Mouse (Mus musculus) heart, adult 9 months (tissue): ENCODE results near the gene Acadsb.

Experiments used
- DNase-seq, 2 experiments: peaks; one replicate each; pipeline ENCODE4 v3.0.0; 2022; ENCODE audit warnings: low spot score in 2 of 2

Acadsb gene

DNA sequence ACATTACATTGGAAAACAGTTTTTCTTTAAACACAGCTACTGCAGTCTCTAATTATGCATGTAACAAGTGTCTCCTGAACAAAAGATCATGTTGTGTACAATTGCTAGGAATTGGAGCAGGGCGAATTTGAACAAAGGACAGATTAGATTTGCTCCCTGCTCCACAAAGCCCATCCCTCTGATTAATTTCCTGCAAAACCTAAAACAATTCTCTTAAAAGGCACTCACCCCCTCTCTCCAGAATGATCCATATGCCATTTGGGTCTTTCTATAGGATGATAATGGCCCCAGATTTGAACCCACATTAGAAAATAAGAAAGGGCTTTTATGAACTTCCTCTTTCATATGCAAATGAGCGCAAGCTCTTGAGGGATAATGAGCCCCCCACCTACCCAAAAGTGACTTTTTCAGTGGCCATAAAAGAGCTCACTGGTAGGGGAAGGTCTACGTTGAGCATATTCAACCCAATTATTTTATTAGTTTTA lies 54.8 kb downstream of the Acadsb start:
- DNase-seq: no peak

DNA sequence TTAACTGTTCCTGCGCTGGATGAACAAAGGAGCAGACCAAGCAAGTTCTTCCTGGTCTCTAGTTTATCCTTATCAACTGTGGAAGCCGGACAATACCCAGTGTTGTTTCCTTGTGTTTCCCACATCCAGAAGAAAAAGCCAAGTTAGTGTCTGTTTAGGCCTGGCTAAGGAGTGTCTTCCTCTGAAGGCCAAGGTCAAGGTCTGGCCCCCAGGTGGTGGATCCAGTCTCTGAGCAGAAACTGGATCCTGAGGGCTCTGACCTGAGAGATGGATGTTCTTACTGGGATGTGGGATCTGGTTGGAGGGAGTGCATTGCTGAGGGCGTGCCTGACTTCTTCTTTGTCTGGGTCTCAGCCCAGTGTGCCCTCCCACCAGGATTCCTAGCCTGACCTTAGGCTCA lies 55.3 kb downstream of the Acadsb start:
- DNase-seq: no peak

DNA sequence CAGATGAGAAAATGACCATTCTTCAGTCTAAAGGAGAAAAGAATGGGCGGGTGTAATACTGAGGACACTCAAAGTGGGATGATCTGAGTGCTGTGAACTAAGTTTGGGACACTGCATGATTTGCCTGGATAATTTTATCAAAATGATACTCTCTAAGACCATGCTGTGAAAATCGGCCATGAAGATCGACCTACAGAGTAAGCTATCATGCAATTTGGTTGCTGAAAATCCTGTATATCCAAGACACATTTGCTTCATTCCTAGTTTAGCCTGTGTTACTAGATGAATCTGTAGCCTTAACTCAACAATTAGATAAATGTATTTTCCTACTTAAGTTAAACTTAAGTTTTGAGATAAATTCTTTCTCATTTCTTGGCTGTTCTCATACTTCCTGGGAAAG lies 56.9 kb downstream of the Acadsb start:
- DNase-seq: no peak

DNA sequence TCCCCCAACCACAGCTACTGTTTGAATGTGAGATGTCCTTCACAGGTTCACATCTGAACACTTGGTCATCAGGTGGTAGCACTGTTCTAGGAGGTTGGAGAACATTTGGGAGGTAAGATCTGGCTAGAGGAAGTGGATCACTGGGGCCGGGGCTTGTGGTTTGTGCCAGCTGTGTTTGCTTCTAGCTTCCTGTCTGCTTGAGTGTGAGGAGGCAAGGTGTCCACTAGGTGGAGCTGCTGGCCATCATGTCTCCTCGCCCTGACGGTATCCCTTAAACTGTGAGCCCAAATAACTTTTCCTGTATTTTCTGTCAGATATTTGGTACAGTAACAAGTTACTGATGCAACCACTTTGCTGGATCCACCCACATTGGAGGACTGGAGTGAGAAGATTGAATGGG lies 59.1 kb downstream of the Acadsb start:
- DNase-seq: no peak

DNA sequence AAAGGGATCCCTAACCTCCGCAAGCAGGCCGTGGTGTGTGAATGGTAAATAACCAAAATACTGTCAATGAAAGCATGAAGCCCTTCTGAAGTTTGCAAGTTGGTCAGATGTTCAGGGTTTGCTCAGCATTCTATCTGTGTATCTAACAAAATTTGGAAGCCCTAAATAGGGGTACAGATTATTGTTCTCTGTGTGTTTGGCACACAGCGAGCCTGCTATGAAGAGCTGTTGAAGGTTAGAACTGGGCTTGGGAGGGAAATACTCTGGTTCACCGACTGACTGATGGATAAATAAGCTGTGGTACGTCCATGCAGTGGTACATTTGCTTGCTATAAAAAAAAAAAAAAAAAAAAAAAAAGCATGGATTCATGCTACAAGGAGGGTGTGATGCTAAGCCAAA lies 61.1 kb downstream of the Acadsb start:
- no peak for DNase-seq

GRCm38 (mm10) chr7:131477140-131477539 lies 66.7 kb downstream of the Acadsb start:
- DNase-seq: no peak

- DNase-seq: no peak
These were observed 68.0 kb downstream of the Acadsb start for GRCm38 (mm10) chr7:131478403-131478802.
